Mouse (Mus musculus): ENCODE data around the gene Mfsd4b1.

Mfsd4b1 gene

DNA sequence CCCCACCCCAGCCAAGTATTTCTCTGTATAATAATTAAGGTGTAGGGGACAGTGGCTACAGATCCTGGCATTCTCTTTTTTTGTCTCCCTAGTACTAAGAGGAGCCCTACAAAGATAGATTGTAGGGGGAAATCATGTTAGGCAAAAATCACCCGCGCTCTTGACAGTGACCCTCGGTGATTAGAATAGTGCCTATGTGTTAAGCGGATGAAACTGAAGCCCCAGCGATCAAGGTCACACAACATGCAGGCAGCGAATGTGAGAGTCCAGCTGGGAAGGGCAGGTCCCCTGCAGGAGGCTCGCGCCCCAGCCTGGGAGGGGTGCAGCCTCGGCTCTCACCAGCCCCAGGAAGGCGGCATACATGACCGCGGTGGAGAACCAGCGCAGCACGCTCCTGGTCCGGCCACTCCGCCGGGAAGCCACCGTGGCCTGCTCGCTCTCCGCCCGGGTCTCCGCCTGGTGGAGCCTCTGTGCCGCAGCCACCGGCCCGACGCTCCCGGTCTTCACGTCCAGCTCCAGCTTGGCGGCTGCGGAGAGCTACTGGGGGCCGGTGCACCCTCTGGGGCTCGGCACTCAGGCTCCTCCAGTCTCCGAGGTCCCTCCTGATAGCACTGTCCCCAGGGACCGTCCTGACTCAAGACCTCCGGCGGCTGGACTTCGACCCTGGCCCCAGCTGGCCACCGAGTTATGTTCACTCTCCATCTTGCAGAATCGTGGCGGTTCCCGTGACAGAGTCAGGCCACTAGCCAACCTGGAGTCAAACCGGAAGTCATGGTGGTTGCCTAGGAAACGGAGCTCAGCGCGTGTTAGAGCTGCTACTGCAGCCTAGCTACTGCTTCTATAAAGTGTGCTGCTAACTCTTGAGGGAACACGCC is at the start of gene Mfsd4b1:
Gene Mfsd4b1, minus strand, starts transcription at position 715 of the 875 bp plus-strand sequence.
- peak; percentile 91 to 94 for DNase-seq

DNA sequence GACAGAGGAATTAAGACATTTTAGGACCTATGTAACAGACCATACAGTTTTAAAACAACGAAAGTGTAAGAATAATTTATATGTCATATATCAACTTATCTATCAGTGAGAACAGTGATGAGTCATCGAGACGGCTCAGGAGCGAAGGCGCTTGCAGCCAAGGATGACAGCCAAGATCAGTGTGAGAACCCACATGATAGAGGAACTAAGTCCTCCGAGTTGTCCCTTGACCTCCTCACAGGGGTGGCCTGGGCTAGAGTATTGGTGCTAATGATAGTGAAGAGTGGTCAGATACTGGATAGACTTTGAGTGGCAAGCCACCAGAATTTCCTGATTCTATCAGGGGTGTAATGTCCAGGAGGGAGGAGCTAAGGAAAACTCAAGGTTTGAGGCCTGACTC is 48.5 kb upstream of the Mfsd4b1 start:
- no peak for DNase-seq

DNA sequence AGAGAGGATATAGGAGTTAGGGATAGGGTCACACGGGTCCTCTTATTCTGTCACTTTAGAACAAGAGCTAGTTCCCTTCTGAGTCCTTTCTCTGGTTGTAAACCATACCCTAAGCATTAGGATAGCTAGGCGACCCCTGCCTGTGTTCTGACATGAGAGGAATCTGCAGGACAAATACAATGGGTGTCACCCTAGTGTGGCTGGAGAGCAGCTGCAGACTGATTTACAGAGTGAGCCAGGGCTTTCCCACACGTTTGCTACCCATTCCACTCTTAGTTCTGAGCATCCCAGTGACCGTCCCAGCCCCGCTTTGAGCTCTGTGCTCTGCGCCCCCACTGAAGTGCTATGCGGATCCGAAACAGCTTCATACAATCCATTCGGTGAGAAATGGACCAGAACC is 45.6 kb upstream of the Mfsd4b1 start:
- DNase-seq, result no peak

DNA sequence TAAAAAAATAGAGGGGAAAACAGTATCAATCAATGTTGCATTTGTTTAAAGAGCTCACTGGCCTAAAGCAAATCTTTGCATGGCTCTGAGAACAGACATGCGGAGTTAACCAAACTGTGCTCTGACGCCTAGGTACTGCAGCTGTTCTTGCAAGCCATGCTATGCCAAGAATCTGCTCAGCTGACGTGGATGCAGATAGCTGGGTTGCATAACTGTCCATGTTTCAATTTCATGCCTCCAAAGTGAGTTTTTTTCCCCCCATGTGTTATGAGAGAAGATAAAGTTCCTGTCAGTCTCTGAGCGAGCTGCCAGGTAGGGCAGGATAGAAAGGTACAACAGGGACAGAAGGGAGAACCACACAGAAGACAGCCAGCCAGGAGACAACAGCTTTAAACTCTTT is 44.2 kb upstream of the Mfsd4b1 start:
- no peak for DNase-seq

DNA sequence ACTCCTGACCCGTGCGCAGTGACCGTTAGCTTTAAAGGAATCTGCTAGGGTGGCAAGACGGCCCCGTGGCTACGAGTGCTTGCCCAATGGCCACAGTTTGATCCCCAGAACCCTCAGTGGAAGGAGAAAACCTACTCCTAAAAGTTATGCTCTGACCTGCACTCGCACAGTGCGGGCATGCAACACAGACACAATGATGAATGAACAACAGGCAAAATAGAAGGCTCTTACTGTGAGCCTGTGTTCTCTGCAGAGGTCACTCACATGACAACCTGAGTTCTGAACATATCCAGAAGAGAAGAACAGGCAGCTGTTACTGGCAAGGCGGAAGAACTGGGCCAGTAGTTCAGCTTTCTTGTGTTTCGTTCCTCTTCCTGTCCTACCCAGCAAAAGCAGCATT is 43.5 kb upstream of the Mfsd4b1 start:
- no peak for DNase-seq

DNA sequence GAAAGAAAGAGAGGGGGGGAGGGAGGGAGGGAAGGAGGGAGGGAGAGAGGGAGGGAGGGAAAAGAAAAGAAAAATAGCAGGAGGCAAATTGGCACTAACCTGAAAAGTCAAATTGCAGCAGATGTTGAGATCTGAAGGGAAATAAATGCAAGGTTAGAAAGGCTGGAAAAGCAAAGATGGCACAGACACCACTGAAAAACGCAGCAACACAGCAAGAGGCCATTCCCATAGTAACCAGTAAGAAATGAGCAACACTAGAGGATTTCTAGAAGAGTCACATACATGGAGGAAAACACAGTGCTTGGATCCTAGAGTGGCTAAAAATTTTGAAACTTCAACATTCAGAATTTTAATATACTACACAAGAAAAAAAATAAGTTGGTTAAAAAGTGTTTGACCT is 42.5 kb upstream of the Mfsd4b1 start:
- no peak for DNase-seq

DNA sequence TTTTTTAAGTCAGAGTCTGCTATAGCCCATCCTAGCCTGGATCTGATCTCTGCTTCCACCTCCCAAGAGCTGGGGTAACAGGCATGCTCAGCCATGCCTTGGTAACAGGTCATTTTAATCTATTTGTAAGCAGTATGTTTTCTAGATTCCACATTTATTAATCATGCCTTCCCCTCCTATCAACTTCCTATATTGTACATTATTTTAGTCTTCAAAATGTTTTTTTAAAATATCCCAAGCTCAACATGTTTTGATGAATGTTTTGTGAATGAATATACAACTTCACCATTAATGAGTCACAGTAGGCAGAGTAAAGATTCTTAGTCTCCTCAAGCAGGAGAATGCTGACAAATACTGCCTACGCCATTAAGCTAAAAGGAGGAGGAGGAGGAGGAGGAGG is 42.0 kb upstream of the Mfsd4b1 start:
- DNase-seq, result no peak

DNA sequence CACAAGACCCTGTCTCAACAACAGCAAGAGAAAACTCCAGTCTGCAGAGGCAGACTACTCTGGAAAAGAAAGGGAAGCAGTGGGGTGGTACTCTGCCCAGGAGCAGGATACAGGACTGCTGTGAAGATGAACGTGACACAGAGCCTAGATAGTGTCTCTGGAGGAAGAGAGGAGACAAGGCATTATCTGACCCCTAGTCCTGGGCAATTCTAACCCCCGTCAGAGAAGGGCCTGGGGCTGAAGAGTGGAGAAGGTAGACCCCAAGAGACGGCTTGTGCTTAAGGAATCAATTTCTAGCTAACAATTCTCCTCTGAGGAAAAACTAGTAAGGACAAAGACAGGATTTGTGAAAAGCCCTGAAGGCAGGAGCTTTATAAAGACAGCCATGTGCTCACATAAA is 40.3 kb upstream of the Mfsd4b1 start:
- DNase-seq, result no peak

DNA sequence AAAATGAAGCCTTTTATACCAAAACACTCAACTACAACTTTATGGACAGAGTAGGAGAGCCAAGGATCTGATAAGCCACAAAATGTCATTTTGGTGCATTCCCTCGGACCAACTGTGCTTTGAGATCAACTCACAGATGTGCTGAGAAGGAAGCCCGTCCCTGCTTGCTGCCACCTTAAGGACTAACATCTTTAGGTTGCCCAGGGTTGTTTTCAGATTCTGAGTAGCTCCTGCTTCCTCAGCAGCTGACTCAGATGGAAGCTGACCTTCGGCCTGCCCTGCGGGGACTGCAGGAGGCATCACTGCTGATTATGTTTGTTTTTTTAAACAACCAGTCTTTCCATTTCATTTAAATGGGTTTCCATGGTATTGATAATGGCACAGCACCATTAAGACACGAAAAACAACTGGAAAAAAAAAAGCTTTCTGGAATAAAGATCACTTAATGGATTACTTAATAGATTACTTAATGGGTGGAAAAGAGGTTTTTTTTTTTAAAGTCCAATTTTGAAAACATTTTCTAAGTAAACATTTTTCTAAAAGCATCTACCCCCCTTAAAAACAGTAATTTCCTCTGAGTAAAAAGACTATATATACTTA is 38.3 kb upstream of the Mfsd4b1 start:
- DNase-seq, result no peak

DNA sequence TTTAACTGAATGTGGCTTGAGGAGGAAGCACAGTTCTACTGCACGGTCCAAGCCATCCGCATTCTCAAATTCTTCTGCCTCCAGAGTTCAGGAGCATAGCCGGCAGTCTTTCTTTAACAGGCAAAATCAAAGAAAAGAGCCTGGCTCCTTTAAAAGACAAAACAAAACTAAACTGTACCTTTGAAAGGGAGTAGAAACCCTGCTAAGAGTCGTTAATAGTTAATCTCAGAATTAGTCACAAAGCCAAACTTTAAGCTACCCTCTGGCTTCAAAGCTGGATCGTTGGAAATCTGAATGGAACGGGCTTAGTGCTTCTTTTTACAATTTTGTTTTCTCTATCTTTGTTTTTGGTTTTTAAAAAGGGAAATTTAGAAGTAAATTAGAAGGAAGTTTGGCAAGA is 37.7 kb upstream of the Mfsd4b1 start:
- no peak for DNase-seq

DNA sequence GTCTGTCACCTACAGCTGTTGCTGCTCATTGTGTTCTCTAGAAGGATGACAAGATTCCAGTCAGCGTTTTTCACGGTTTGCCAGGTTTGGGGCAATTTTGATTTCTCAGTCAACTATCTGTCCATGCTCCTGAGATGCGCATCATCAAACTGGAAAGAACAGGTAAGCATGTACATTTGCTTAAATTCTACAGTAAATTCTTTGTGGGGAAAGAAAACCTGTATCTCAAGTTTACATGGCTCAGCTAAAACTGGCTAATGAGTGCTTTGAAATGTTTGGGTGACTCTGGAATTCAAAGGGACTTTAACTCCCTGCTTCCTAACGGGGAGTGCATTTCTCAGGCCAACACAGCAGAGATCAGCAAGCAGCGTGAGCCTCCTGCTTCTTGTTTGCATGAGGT is 36.9 kb upstream of the Mfsd4b1 start:
- no peak for DNase-seq

DNA sequence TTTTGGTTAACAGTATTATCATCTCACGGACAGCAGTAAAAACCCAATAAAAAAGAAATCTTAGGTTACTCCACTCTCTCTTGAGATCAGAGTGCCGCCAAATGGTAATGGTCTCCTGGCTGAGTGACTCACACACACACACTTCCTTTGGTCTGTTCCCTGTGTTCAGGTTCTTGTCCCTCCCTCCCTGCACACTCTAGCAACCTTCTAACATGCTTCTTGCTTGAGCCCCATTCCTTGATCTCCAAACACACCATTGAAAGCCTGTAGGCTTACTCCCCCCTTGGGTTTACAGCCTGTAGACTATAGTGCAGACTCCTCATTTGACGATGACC is 33.7 kb upstream of the Mfsd4b1 start:
- DNase-seq, result no peak

DNA sequence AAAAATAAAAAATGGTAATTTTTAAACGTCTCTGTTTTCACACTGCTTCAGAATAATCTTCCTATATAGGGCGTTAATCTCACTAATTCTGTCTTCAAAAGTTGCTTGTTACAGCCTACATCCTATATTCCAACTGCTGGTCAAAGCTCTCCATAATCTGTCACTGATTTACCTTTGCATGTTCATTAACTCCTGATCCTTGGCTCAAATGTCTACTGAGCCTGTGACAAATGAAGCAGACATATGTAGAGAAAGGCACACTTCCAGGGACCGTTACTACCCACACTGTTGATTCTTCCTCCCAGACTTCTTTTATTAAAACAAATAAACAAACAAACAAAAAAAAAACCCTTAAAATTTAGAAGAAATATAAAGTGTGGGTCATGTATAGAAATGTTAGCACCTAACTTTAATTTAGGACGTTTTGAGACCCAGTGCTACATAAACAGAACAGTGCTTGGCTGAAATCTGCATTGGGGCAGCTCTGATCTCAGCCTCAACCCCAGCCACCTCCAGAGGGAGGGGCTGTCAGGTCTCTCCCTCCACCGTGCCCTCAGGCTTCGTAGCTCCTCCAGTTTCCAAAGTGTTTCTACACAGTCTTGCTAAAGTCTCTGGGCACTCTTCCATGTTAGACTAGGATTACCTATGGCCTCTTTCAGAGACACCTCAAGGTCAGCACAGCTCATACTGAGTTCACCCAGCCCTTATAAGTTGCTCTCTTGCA is 33.2 kb upstream of the Mfsd4b1 start:
- no peak for DNase-seq

DNA sequence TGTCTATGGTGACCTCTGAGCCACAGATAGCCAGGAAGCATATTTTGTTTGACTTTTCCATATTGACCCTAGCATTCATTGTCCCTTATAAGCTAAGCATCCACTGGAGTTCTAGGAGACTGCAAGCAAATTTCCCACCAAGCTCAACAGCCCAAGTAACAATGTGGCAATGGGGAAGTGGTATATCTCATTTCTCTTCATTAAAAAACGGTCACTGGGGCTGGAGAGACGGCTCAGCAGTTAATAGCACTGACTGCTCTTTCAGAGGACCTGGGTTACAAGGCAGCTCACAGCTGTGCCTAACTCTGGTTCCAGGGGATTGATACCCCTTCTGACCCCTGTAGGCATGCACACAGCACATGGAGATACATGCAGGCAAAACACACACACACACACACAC is 32.5 kb upstream of the Mfsd4b1 start:
- DNase-seq, result no peak

DNA sequence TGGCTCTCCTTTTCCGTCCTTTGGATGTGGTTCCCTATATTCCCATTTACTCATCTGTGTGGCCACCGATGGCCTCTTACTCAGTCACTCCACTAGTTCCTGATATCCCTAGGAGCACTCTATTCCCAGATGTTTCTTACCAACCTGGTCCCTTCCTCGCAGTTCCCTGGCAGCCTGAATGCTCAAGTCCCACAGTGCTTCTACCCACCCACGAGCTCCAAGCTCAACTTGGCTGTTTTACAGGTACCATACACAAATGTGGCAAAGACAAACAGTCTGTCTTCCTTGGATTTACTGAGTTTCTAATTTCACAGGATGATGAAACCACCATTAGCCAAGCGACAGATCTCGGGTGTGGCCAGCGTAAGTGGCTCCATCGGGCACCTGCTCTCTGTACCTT is 29.4 kb upstream of the Mfsd4b1 start:
- DNase-seq, result no peak

DNA sequence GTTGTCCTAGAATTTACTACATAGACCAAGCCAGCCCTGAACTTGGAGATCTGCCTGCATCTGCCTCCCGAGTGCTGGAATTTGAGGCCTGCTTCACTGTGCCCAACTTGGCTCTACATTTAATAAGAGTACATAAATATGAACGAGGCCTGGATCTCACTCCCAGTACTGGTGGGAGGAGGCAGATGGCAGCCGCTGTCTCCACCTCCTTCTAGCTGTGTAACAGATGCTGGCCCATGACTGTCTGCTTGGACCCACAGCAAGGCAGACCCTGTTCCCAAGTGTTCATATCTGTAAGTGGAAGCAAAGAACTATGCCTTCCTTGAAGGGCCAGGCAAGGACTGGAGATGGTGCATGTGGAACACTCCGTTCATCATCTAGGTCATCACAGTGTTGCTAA is 28.8 kb upstream of the Mfsd4b1 start:
- DNase-seq, result no peak

DNA sequence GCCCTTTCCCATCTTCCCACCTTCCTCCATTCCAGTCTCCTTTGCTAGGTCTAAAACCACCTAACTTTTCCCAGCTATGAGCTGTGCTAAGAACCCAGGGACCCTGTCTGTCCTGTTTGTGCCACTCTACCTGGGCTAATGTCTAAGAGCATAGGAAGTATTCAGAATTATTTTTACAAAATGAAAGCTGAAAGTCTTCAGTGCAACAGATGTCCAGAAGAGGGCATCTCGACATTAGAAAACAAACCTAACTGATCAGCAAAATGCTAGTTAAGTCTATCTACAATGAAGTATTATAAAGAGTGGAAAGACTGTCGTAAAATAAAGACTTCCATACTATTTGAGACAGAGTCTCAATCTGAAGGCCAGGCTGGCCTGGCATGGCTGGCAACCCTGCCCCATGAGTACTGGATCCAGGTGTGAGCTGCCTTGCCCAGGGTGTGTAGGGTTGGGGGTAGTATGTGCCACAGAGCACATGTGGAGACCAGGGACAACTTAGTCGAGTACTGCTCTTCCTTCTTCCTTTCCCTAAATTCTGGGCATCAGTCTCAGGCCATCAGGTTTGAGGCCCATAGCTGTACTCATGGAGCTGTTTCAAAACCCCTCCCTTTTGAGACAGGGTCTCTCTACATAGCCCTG is 28.3 kb upstream of the Mfsd4b1 start:
- DNase-seq, result peak; percentile 48 to 64

DNA sequence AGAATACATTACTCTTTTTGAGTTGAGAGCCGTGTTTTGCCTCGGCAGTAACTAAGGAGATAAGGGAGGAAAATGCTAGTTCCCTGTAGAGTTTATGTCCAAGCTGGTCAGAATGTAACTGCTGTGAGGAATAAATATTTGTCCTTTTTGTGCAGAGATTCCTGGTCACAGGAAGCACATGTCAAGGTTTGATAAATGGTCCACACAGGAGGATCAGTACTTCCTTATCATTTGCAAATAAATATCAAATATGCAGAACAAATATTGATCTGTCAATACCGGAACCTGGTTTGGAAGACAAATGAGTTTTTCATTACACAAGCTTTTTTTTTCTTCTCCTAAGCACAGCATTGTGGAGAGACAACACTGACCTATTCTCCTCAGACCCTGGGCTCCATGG is 26.9 kb upstream of the Mfsd4b1 start:
- DNase-seq, result no peak

DNA sequence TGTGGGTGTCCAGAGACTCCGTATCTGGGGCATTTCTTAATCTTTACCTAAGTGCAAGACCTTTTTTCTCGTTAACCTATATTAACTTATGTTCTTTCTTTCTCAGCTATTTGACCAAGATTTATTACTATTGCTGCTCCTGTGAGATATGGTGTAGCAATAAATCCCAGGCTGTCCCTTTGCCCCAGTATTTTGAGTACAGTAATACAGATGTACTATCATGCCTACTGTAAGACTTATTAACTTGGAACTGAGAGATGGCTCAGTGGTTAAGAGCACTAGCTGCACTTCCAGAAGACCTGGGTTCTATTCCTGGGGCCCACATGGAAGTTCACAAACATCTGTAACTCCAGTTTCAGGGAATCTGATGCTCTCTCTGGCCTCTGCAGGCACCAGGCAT is 25.7 kb upstream of the Mfsd4b1 start:
- no peak for DNase-seq

DNA sequence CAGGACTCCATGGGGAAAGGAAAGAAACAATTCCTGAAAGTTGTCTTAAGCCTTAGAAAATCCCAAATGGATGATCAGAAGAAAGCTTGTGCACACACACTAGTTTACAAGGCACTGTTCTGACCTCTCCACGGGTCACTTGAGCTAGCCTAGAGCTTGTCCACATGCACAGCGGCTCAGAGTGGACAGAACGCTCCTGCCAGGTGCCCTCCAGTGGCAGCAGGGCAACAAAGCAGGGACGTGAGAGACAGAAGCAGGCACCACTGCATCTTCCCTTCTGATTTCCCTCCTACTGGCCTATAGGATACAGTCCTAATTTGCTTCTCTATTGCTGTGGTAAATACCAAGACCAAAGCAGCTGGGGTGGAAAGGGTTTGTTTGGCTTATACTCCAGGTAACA is 16.3 kb upstream of the Mfsd4b1 start:
- DNase-seq, result peak in 1 of 2 experiments; percentile 32

DNA sequence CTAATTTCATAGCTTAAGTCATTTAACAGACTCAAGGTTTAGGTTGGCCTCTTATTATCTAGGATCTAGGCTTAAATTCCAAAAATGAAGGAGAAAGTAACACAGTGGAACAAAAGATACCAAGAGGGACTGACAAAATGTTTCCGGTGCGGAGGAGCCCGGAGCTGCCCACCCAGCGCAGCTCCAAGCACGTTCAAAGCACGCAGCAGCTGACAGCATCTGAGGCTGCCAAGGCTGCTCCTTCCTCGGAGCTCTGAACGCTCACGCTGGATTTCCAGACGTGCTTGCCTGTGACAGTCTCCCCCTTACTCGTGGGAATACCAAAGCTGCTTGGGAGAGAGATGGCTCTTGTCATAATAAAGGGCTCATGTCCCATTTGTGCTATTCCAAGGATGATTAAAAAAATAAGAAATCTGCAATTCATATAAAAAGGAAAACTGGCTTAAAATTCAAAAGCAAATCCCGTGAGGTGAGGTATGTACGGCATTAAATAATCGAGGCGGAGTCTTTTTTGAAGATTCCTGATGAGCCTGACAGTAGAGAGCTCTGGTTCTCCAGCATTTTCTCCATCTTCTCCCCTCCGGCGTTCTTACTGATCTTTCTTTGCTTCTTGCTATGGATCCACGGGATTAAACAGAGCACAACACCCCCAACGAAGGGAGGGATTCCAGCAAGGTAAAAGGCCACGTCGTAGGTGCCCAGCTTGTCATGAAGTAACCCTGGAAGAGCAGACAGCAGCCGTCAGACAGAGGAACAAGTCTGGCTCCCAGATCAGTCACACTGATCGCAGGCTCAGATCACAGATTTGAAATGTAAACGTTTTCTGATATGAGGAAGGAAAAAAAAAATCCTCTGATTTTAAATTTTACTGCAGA is 11.9 kb upstream of the Mfsd4b1 start:
- peak; percentile 46 to 61 for DNase-seq

DNA sequence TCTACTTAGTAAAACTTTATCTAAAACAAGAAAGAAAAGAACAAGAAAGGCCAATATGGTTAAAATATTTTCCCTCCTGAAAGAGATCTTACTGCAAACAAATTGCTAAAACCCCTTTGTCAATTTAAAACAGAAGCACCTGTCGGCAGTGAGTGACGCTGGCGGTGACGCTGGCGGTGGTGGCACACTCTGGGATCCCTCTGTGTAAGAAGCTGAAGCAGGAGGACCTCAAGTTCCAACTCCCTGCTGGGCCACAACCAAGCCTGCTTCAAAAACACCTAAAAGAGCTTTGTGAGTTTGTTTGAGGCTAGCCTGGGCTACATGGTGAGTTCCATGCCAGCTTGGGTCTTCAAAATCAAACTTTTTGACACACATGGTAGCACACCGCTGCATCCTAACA is 9.9 kb upstream of the Mfsd4b1 start:
- DNase-seq, result no peak

DNA sequence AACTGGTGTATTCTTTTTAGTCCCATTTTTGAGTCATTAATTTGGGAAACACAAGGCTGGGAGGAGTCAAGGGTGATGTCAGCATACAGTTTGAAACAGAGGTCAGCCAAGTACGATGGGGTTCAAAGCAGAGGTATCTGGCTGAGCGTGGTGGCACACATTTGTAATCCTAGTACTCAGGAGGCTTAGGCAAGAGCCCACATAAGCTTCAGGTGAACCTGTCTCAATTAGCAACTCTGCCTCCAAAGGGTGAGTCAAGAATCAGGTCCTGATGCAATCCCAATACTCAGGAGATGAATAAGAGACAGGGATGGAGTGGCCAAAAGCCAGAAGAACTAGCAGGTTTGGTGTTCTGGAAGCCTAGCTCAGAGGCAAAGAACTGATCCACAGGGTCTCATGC is 7.8 kb upstream of the Mfsd4b1 start:
- DNase-seq, result no peak

Data from cerebellum, postnatal 14 days (tissue).